Mouse (Mus musculus): ENCODE data around the gene Fbll1.

DNA sequence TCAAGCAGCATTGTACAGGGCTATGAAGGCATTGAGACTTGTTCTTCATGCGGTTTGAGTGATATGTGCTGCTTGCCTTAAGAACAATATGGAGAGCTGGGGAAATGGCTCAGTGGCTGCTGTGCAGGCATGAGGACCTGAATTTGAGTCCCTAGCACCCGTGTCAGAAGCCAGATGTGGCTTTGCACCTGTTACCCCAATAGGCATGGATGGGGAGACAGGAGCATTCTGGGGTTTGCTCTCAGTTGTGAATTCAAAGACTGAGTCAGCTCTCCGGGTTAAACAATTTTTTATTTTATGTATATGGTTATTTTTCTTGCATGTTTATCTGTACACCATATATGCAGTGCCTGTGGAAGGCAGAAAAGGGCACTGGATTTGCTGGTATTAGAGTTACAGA lies 16.2 kb downstream of the Fbll1 start:
- TF ChIP-seq CTCF (IDR thresholded peaks at IDR 0.05; ENCODE audit: borderline replicate concordance, extremely low read depth, insufficient read depth, insufficient read length) (no peak), POLR2A (IDR thresholded peaks at IDR 0.05; ENCODE audit: borderline replicate concordance, extremely low read depth, insufficient read depth, insufficient read length, poor library complexity, severe bottlenecking) (no peak)
